Mouse (Mus musculus) Muller cell, postnatal 12 days (primary cell): ENCODE measurements around the gene Ppfia3.

ENCODE experiments used
- DNase-seq: peaks from one replicate; pipeline ENCODE4 v3.0.0-alpha.2; 2015; ENCODE audit errors: inconsistent ontology term

Ppfia3 gene

GRCm38 (mm10) chr7:45343543-45343942 is 23.3 kb downstream of the Ppfia3 start:
- peak; percentile 19 for DNase-seq

GRCm38 (mm10) chr7:45342081-45342480 is 24.7 kb downstream of the Ppfia3 start:
- DNase-seq = no peak

GRCm38 (mm10) chr7:45341303-45341702 is 25.5 kb downstream of the Ppfia3 start:
- DNase-seq = peak; percentile 82

- DNase-seq = peak; percentile 64
Measured at GRCm38 (mm10) chr7:45340669-45341068, 26.1 kb downstream of the Ppfia3 start.

GRCm38 (mm10) chr7:45340066-45340442 is 26.8 kb downstream of the Ppfia3 start:
- DNase-seq = no peak

GRCm38 (mm10) chr7:45339410-45340065 is 27.3 kb downstream of the Ppfia3 start:
- peak; percentile 93 for DNase-seq

- no peak for DNase-seq
Measured at GRCm38 (mm10) chr7:45338161-45338911, 28.5 kb downstream of the Ppfia3 start.

GRCm38 (mm10) chr7:45337469-45337868 is 29.4 kb downstream of the Ppfia3 start:
- no peak for DNase-seq

GRCm38 (mm10) chr7:45336319-45336718 is 30.5 kb downstream of the Ppfia3 start:
- no peak for DNase-seq

GRCm38 (mm10) chr7:45335056-45335455 is 31.8 kb downstream of the Ppfia3 start, which contains the start of gene Hrc:
Gene Hrc, plus strand, starts transcription at chr7:45335290.
- no peak for DNase-seq

GRCm38 (mm10) chr7:45334605-45335004 is 32.2 kb downstream of the Ppfia3 start:
- no peak for DNase-seq

- DNase-seq = peak; percentile 93
Measured at GRCm38 (mm10) chr7:45333431-45333982, 33.3 kb downstream of the Ppfia3 start, which contains the start of gene Trpm4. Gene Trpm4, minus strand, starts transcription at chr7:45333780.

GRCm38 (mm10) chr7:45332685-45333425 is 34.0 kb downstream of the Ppfia3 start:
- peak; percentile 76 for DNase-seq

GRCm38 (mm10) chr7:45331502-45331901 is 35.3 kb downstream of the Ppfia3 start:
- no peak for DNase-seq

GRCm38 (mm10) chr7:45328841-45329475 is 37.9 kb downstream of the Ppfia3 start:
- no peak for DNase-seq

- DNase-seq = no peak
Measured at GRCm38 (mm10) chr7:45325800-45326199, 41.0 kb downstream of the Ppfia3 start.

GRCm38 (mm10) chr7:45323069-45323468 is 43.8 kb downstream of the Ppfia3 start:
- DNase-seq = no peak

- DNase-seq = no peak
Measured at GRCm38 (mm10) chr7:45322245-45322644, 44.6 kb downstream of the Ppfia3 start.

GRCm38 (mm10) chr7:45316536-45316935 is 50.3 kb downstream of the Ppfia3 start:
- no peak for DNase-seq

- no peak for DNase-seq
Measured at GRCm38 (mm10) chr7:45315182-45315701, 51.6 kb downstream of the Ppfia3 start.

- peak; percentile 12 for DNase-seq
Measured at GRCm38 (mm10) chr7:45313495-45313894, 53.3 kb downstream of the Ppfia3 start.
